Comparison of ENCODE assay signal across 25 mouse cellular contexts in the genomic region with DNA sequence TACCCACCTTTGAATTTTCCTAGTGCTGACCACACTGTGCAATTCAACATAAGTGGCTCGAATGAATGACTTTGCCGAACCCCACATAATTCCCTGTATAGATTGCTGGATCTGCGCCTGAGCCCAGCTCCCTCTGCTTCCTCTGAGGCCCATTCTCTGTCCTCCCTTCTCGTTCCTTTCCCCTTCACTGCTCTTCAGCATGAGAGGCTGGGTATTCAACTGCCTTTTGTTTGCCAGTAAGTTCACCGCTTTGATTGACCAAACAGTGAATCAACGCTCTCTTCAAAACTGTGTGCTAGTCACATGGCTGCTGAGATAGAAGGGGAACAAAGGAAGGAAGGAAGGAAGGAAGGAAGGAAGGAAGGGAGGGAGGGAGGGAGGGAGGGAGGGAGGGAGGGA. TPM values are rescaled to one million over a fixed set of nuclear protein-coding genes. Genes with fewer than 3 reads are reported as not detected.
DNase-seq lines count a peak whose midpoint lies in the region; ATAC-seq lines count a peak whose summit lies in the region.
"Had no signal": no experiment of that assay in that cellular context is flagged by ENCODE, and none has a peak within 500 bp of the region (broad histone marks: within the 10 kb centered on the region; RNA-seq: fewer than 3 reads in every experiment).

No protein-coding gene starts in this region.

- no peak; the same call in 1 of the 2 replicates for ATAC-seq in forebrain, embryonic 14.5 days
- no peak for ATAC-seq in limb, embryonic 12.5 days (ENCODE audit: insufficient number of reproducible peaks, insufficient read depth, low FRiP score, low TSS enrichment, low read depth)
- 0 out of 2 replicates have a peak, but pooled peaks have one; percentile 38 for ATAC-seq in forebrain, embryonic 15.5 days (replicated peaks)
- ATAC-seq in erythroblast, adult 5-6 weeks (replicated peaks; ENCODE audit: low FRiP score, poor library complexity, severe bottlenecking), result no peak
- ATAC-seq: intestine, embryonic 16.5 days had no signal

- no peak for DNase-seq in forebrain, embryonic 10.5 days (ENCODE audit: extremely low spot score, low spot score)
- no peak for DNase-seq in forebrain, embryonic 14.5 days (ENCODE audit: low spot score)
- DNase-seq in limb, embryonic 10.5 days (ENCODE audit: low spot score), result no peak
- DNase-seq in heart, adult 8-10 months (ENCODE audit: low spot score), result no peak
- DNase-seq in thymus, postnatal 0 days (ENCODE audit: low spot score), result no peak
- DNase-seq: adrenal gland, postnatal 14 days; B cell, adult 2 months; cerebellum, adult 18-20 months; cerebellum, postnatal 10 days; gastrocnemius, postnatal 10 days; heart, adult 18-20 months; heart, postnatal 14 days; kidney, adult 2 months had no signal

- H3K27me3 ChIP-seq in forebrain, embryonic 10.5 days (ENCODE audit: poor library complexity, severe bottlenecking), result no peaks in the 10 kb centered on the region
- no peaks in the 10 kb centered on the region for H3K27me3 ChIP-seq in forebrain, embryonic 14.5 days (replicated peaks; ENCODE audit: control insufficient read depth, insufficient read depth, low read length)
- H3K27me3 ChIP-seq in limb, embryonic 12.5 days, result no peaks in the 10 kb centered on the region
- H3K27me3 ChIP-seq in limb, embryonic 10.5 days (ENCODE audit: low read depth, poor library complexity, severe bottlenecking), result no peaks in the 10 kb centered on the region
- H3K27me3 ChIP-seq in forebrain, embryonic 15.5 days, result no peaks in the 10 kb centered on the region
- H3K27me3 ChIP-seq: heart, embryonic 15.5 days had no signal

- H3K4me3 ChIP-seq in forebrain, embryonic 10.5 days, result no peak overlapping the region
- no peak overlapping the region for H3K4me3 ChIP-seq in forebrain, embryonic 14.5 days (ENCODE audit: low read depth, low read length)
- H3K4me3 ChIP-seq in limb, embryonic 12.5 days (replicated peaks), result no peak overlapping the region
- no peak overlapping the region for H3K4me3 ChIP-seq in limb, embryonic 10.5 days
- H3K4me3 ChIP-seq in forebrain, embryonic 15.5 days, result no peak overlapping the region
- H3K4me3 ChIP-seq: heart, embryonic 15.5 days had no signal

- 52% methylated on average over 6 of the region's 6 CpGs for WGBS in forebrain, embryonic 10.5 days
- 23% methylated on average over 6 of the region's 6 CpGs for WGBS in forebrain, embryonic 14.5 days
- WGBS in limb, embryonic 12.5 days, result 78% methylated on average over 6 of the region's 6 CpGs
- 83% methylated on average over 6 of the region's 6 CpGs for WGBS in limb, embryonic 10.5 days
- 13% methylated on average over 6 of the region's 6 CpGs for WGBS in forebrain, embryonic 15.5 days

- peaks cover 14% of the 10 kb centered on the region for H3K4me1 ChIP-seq in forebrain, embryonic 10.5 days
- no peaks in the 10 kb centered on the region for H3K4me1 ChIP-seq in forebrain, embryonic 14.5 days (ENCODE audit: control insufficient read depth, insufficient read depth, low read length)
- H3K4me1 ChIP-seq in limb, embryonic 12.5 days (replicated peaks), result peaks cover 12% of the 10 kb centered on the region; the same call in 1 of the 2 replicates
- peaks cover 5% of the 10 kb centered on the region; the same call in 1 of the 2 replicates for H3K4me1 ChIP-seq in limb, embryonic 10.5 days
- peaks cover 2% of the 10 kb centered on the region; the same call in 1 of the 2 replicates for H3K4me1 ChIP-seq in forebrain, embryonic 15.5 days
- H3K4me1 ChIP-seq: heart, embryonic 15.5 days had no signal

- H3K36me3 ChIP-seq in forebrain, embryonic 10.5 days (replicated peaks), result no peaks in the 10 kb centered on the region
- H3K36me3 ChIP-seq in forebrain, embryonic 14.5 days (ENCODE audit: control insufficient read depth, insufficient read depth, low read length), result no peaks in the 10 kb centered on the region
- H3K36me3 ChIP-seq in limb, embryonic 12.5 days, result no peaks in the 10 kb centered on the region
- H3K36me3 ChIP-seq in limb, embryonic 10.5 days, result no peaks in the 10 kb centered on the region
- H3K36me3 ChIP-seq in forebrain, embryonic 15.5 days, result no peaks in the 10 kb centered on the region
- H3K36me3 ChIP-seq: G1E; heart, embryonic 15.5 days had no signal

- no peaks in the 10 kb centered on the region for H3K9me3 ChIP-seq in forebrain, embryonic 10.5 days
- H3K9me3 ChIP-seq in forebrain, embryonic 14.5 days (replicated peaks; ENCODE audit: control insufficient read depth, low read length), result no peaks in the 10 kb centered on the region
- no peaks in the 10 kb centered on the region for H3K9me3 ChIP-seq in limb, embryonic 12.5 days
- no peaks in the 10 kb centered on the region for H3K9me3 ChIP-seq in limb, embryonic 10.5 days (replicated peaks)
- no peaks in the 10 kb centered on the region for H3K9me3 ChIP-seq in forebrain, embryonic 15.5 days
- H3K9me3 ChIP-seq: G1E; heart, embryonic 15.5 days had no signal

- no peak overlapping the region for H3K4me2 ChIP-seq in forebrain, embryonic 14.5 days (ENCODE audit: low read length)
- H3K4me2 ChIP-seq in limb, embryonic 12.5 days, result no peak overlapping the region
- no peak overlapping the region for H3K4me2 ChIP-seq in forebrain, embryonic 15.5 days (replicated peaks)
- H3K4me2 ChIP-seq: heart, embryonic 11.5 days; heart, embryonic 15.5 days; hindbrain, embryonic 14.5 days had no signal

- H3K27ac ChIP-seq in forebrain, embryonic 10.5 days, result peak overlapping the region; percentile 62; the same call in 1 of the 2 replicates
- H3K27ac ChIP-seq in forebrain, embryonic 14.5 days (ENCODE audit: low read depth, low read length), result no peak overlapping the region
- peak overlapping the region; percentile 74 for H3K27ac ChIP-seq in limb, embryonic 12.5 days
- H3K27ac ChIP-seq in limb, embryonic 10.5 days, result no peak overlapping the region; the same call in 1 of the 2 replicates
- no peak overlapping the region for H3K27ac ChIP-seq in forebrain, embryonic 15.5 days (replicated peaks)
- H3K27ac ChIP-seq: heart, embryonic 15.5 days; hindbrain, embryonic 14.5 days had no signal

- H3K9ac ChIP-seq in forebrain, embryonic 14.5 days (ENCODE audit: low read length), result no peak overlapping the region
- H3K9ac ChIP-seq in limb, embryonic 12.5 days (replicated peaks), result no peak overlapping the region
- H3K9ac ChIP-seq in forebrain, embryonic 15.5 days (replicated peaks), result no peak overlapping the region
- H3K9ac ChIP-seq: heart, embryonic 15.5 days; hindbrain, embryonic 14.5 days had no signal

RNA-seq across cellular contexts. Expression of a gene that starts 4.3 kb away (rescaled TPM):
- not detected in 2 replicates for polyA plus RNA-seq in forebrain, embryonic 10.5 days (2016; fragmentation: Nextera tagmentation; extraction: Ambion mirVana)
- not detected in 2 replicates for polyA plus RNA-seq in forebrain, embryonic 14.5 days (2014; fragmentation: Nextera tagmentation; extraction: Ambion mirVana)
- polyA plus RNA-seq in limb, embryonic 12.5 days (2016; fragmentation: Nextera tagmentation; extraction: Ambion mirVana), result not detected in 2 replicates
- not detected in 2 replicates for polyA plus RNA-seq in limb, embryonic 10.5 days (2016; fragmentation: Nextera tagmentation; extraction: Ambion mirVana)
- polyA plus RNA-seq in forebrain, embryonic 15.5 days (2015; fragmentation: Nextera tagmentation; extraction: Ambion mirVana), result not detected in 2 replicates
- total RNA-seq in heart, adult 8-10 months (2022), result not detected
- not detected in 2 replicates for total RNA-seq in erythroblast, adult 5-6 weeks (2015; ENCODE audit: low replicate concordance)
- total RNA-seq in erythroblast, adult 5-6 weeks (2017; ENCODE audit: low replicate concordance), result 0.14 TPM in 1 of 2 replicates, not detected in the other
- polyA plus RNA-seq in thymus, postnatal 0 days (2015; fragmentation: Nextera tagmentation; extraction: Ambion mirVana), result not detected in 2 replicates
- total RNA-seq: adrenal gland, postnatal 14 days; gastrocnemius, postnatal 10 days; gastrocnemius, postnatal 4 days; heart, adult 18-20 months; heart, postnatal 14 days; hematopoietic stem cell, adult 5-6 weeks had no signal
- polyA plus RNA-seq: CD4-positive, CD25-positive, alpha-beta regulatory T cell, adult 4 months; embryonic facial prominence, embryonic 11.5 days; G1E; heart, embryonic 11.5 days; heart, embryonic 15.5 days; intestine, embryonic 16.5 days; kidney, adult 2 months had no signal

Comparison
In these comparisons a context has a peak if more than half of its experiments do, and no peak if none do; other contexts are left out.
1. H3K27ac ChIP-seq: peak in forebrain, embryonic 10.5 days (single experiment) and limb, embryonic 12.5 days (single experiment); none in forebrain, embryonic 14.5 days (single experiment), limb, embryonic 10.5 days (single experiment) and forebrain, embryonic 15.5 days (single experiment).